Mouse (Mus musculus) hindbrain, postnatal 0 days (tissue): ENCODE measurements around the gene Fgfr3. TPM values are rescaled to one million over a fixed set of nuclear protein-coding genes. Genes with fewer than 3 reads are reported as not detected.

Experiments used
- ATAC-seq: fragments of 200-750 bp; cut with Nextera tagmentation; 2 replicates; pipeline ENCODE4 v1.8.0; 2017; ENCODE audit warnings: mild to moderate bottlenecking, moderate TSS enrichment, moderate library complexity
- DNase-seq: peaks from one replicate; pipeline ENCODE4 v3.0.0-alpha.2; 2015; ENCODE audit warnings: low spot score
- H3K27ac ChIP-seq: fragments of 300-500 bp; sonication (generic); 2 replicates; pipeline ENCODE4 v1.5.1; 2014; ENCODE audit warnings: mild to moderate bottlenecking
- H3K27me3 ChIP-seq: fragments of 300-500 bp; sonication (generic); 2 replicates; pipeline ENCODE4 v1.6.1; 2014; ENCODE audit warnings: low read length, mixed read lengths; ENCODE audit not compliant: insufficient read depth
- H3K36me3 ChIP-seq: fragments of 300-500 bp; sonication (generic); 2 replicates; pipeline ENCODE4 v1.6.1; 2014; ENCODE audit warnings: low read length, mixed read lengths; ENCODE audit not compliant: insufficient read depth
- H3K4me1 ChIP-seq: fragments of 300-500 bp; sonication (generic); 2 replicates; pipeline ENCODE4 v1.6.1; 2014; ENCODE audit warnings: antibody characterized with exemption, low read length, mixed read lengths; ENCODE audit not compliant: insufficient read depth
- H3K4me2 ChIP-seq: fragments of 300-500 bp; sonication (generic); 2 replicates; pipeline ENCODE4 v1.6.1; 2014; ENCODE audit warnings: low read depth, mild to moderate bottlenecking, low read length, moderate library complexity, mixed read lengths
- H3K4me3 ChIP-seq: fragments of 300-500 bp; sonication (generic); 2 replicates; pipeline ENCODE4 v1.5.1; 2014; ENCODE audit warnings: low read length
- H3K9ac ChIP-seq: fragments of 300-500 bp; sonication (generic); replicated peaks from 2 replicates; pipeline ENCODE4 v1.6.1; 2014; ENCODE audit warnings: mild to moderate bottlenecking, low read length, moderate library complexity, mixed read lengths
- H3K9me3 ChIP-seq: fragments of 300-500 bp; sonication (generic); 2 replicates; pipeline ENCODE4 v1.6.1; 2016; ENCODE audit warnings: low read length, mixed read lengths
- CTCF ChIP-seq: IDR thresholded peaks from 2 replicates; pipeline ENCODE4 v1.5.1; 2016; ENCODE audit warnings: antibody characterized with exemption, control low read depth, low read depth
- WGBS: fragments of 180-500 bp; shearing (Covaris S2); extraction: QIAGEN DNeasy Blood & Tissue Kit; methylation state at CpG from one replicate; pipeline ENCODE4 v1.1.7; 2014; 5-methylcytosine and 5-hydroxymethylcytosine counted together
- polyA plus RNA-seq: library from polyadenylated mRNA; unstranded; fragments of >200 nt; fragmentation: Nextera tagmentation; extraction: Ambion mirVana; gene quantifications from 2 replicates; pipeline ENCODE4 v1.2.1, GENCODE M21; 2015
- total RNA-seq: library from RNA; depleted of rRNA; stranded (reverse); fragments of >200 nt; gene quantifications from 2 replicates; pipeline ENCODE4 v1.2.3, GENCODE M21; 2014

Fgfr3 gene
- total and polyA plus RNA-seq, 2 experiments from 2014 or later, result 43.5 to 148 TPM

DNA sequence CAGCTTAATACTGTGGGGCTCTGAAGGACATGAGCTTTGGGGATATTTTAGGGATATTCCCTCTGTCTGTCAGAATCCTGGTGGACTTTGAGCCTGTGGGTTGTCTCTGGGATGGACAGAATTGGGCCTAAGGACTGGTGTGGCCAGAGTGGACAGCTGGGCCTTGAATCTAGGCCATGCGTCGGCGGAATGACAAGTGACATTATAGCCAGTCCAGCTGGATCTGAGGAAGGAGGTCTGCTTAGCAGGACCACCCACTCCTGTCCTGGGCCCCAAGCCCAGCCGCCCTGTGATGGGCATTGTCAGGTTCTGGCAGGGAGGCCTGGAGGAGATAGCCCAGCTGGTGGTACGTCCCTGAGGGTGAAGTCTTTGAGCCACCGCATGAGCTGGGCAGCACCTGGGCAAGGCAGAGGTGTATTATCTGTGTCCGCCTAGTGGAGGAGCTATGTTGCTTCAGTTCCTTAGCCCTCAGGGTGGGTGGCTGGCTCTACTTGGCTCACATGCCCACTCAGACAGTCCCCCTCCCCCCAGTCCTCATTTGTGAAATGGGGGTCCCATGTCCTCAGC is 4.7 kb downstream of the Fgfr3 start:
- WGBS, result 55% methylated on average over 7 of the region's 7 CpGs
- H3K9ac ChIP-seq, result no peak overlapping the region
- H3K36me3 ChIP-seq, result no peaks in the 10 kb centered on the region
- 0 out of 2 replicates have a peak, but pooled peaks have one; percentile 28 for TF ChIP-seq CTCF
- DNase-seq, result peak; percentile 71
- H3K4me3 ChIP-seq, result no peak overlapping the region
- peak; percentile 57 for ATAC-seq
- H3K4me1 ChIP-seq, result 0 out of 2 replicates have a peak, but pooled peaks cover 10% of the 10 kb centered on the region
- peak overlapping the region; percentile 72 for H3K27ac ChIP-seq
- H3K27me3 ChIP-seq, result peaks cover 19% of the 10 kb centered on the region; the same call in 1 of the 2 replicates
- H3K9me3 ChIP-seq, result no peaks in the 10 kb centered on the region
- peak overlapping the region; percentile 95 for H3K4me2 ChIP-seq

DNA sequence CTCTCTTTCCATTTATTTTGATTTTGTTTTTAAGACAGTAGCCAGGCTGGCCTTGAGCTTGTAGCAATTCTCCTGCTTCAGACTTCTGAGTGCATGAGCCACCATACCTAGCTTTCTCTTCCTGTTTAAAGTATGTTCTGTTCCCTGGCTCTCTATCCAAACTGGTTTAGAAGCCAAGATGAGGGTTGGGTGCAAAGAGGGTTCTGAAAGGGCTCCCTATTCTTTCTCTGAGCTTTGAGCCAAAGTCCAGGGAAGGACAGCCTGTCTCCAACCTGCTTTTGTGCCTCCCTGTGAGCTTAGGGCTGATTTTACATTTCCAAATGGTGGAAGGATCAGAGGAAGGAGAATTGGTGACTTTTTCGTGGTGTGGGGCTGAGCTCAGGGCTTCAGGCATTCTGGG is 5.4 kb downstream of the Fgfr3 start:
- no peaks in the 10 kb centered on the region for H3K36me3 ChIP-seq
- 69% methylated on average over 1 of the region's 1 CpGs for WGBS
- peak overlapping the region; percentile 72; the same call in 1 of the 2 replicates for H3K27ac ChIP-seq
- no peak for TF ChIP-seq CTCF
- H3K27me3 ChIP-seq, result peaks cover 19% of the 10 kb centered on the region; the same call in 1 of the 2 replicates
- no peaks in the 10 kb centered on the region for H3K9me3 ChIP-seq
- no peak overlapping the region for H3K9ac ChIP-seq
- peak; percentile 55 for DNase-seq
- H3K4me1 ChIP-seq, result 0 out of 2 replicates have a peak, but pooled peaks cover 7% of the 10 kb centered on the region
- H3K4me2 ChIP-seq, result peak overlapping the region; percentile 95; the same call in 1 of the 2 replicates
- no peak overlapping the region for H3K4me3 ChIP-seq
- no peak for ATAC-seq

GRCm38 (mm10) chr5:33728841-33729240 is 7.4 kb downstream of the Fgfr3 start:
- H3K9me3 ChIP-seq, result no peaks in the 10 kb centered on the region
- DNase-seq (peak; percentile 30), ATAC-seq (no peak)
- H3K4me2 ChIP-seq, result no peak overlapping the region
- peaks cover 12% of the 10 kb centered on the region; the same call in 1 of the 2 replicates for H3K27me3 ChIP-seq
- no peaks in the 10 kb centered on the region for H3K4me1 ChIP-seq
- 58% methylated on average over 7 of the region's 7 CpGs for WGBS
- no peak overlapping the region for H3K4me3 ChIP-seq
- H3K9ac ChIP-seq, result no peak overlapping the region
- TF ChIP-seq CTCF, result no peak
- no peak overlapping the region for H3K27ac ChIP-seq
- H3K36me3 ChIP-seq, result no peaks in the 10 kb centered on the region

DNA sequence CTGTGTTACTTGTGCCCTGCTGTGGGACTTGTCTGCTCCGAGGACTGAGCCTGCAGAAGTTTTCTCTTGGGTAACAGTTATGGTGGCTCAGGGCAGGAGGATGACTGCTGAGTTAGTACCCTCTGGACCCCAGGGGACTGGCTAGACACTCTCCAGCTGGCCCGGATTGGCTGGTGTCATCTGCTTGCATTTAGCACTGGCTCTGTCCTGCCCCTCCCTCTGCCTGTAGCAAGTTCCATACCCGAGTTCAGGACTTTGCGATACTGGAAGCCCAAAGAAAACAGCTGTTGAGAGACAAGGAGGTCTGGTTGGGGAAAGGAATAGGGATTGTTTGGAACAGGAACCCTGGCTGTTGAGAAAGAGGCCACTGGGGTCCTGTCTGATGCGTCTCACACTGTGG is 9.0 kb downstream of the Fgfr3 start:
- no peak overlapping the region for H3K27ac ChIP-seq
- H3K9ac ChIP-seq, result no peak overlapping the region
- DNase-seq (no peak), ATAC-seq (no peak)
- no peak for TF ChIP-seq CTCF
- no peak overlapping the region for H3K4me3 ChIP-seq
- H3K4me1 ChIP-seq, result no peaks in the 10 kb centered on the region
- no peaks in the 10 kb centered on the region for H3K27me3 ChIP-seq
- H3K36me3 ChIP-seq, result no peaks in the 10 kb centered on the region
- H3K4me2 ChIP-seq, result no peak overlapping the region
- no peaks in the 10 kb centered on the region for H3K9me3 ChIP-seq
- WGBS, result 54% methylated on average over 5 of the region's 5 CpGs

- ATAC-seq (no peak), DNase-seq (no peak)
- Histone ChIP-seq H3K27me3 (no peaks in the 10 kb centered on the region), H3K9me3 (no peaks in the 10 kb centered on the region), H3K36me3 (no peaks in the 10 kb centered on the region), H3K27ac (no peak overlapping the region), H3K9ac (no peak overlapping the region), H3K4me2 (no peak overlapping the region), H3K4me3 (no peak overlapping the region), H3K4me1 (no peaks in the 10 kb centered on the region)
- TF ChIP-seq CTCF, result no peak
- WGBS, result 60% methylated on average over 21 of the region's 21 CpGs
Measured at GRCm38 (mm10) chr5:33731051-33731450, 9.6 kb downstream of the Fgfr3 start.

DNA sequence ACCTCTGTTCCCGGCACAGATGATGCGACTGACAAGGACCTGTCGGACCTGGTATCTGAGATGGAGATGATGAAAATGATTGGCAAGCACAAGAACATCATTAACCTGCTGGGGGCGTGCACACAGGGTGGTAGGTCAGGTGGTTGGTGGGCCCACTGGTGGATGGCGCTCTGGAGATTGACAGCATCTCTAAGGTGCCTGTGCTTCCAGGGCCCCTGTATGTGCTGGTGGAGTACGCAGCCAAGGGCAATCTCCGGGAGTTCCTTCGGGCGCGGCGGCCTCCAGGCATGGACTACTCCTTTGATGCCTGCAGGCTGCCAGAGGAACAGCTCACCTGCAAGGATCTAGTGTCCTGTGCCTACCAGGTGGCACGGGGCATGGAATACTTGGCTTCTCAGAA is 12.4 kb downstream of the Fgfr3 start:
- no peak for ATAC-seq
- H3K9me3 ChIP-seq, result no peaks in the 10 kb centered on the region
- 92% methylated on average over 12 of the region's 12 CpGs for WGBS

GRCm38 (mm10) chr5:33735412-33736092 is 14.1 kb downstream of the Fgfr3 start:
- no peak for ATAC-seq

More for the DNA sequence above, 12.4 kb downstream of the Fgfr3 start:
- Histone ChIP-seq H3K9ac (no peak overlapping the region), H3K27me3 (no peaks in the 10 kb centered on the region), H3K4me3 (no peak overlapping the region), H3K27ac (no peak overlapping the region), H3K4me2 (no peak overlapping the region), H3K4me1 (no peaks in the 10 kb centered on the region), H3K36me3 (no peaks in the 10 kb centered on the region)
- DNase-seq, result no peak
- TF ChIP-seq CTCF, result no peak

More at GRCm38 (mm10) chr5:33735412-33736092, 14.1 kb downstream of the Fgfr3 start:
- Histone ChIP-seq H3K27ac (no peak overlapping the region), H3K4me2 (no peak overlapping the region), H3K27me3 (no peaks in the 10 kb centered on the region), H3K9ac (no peak overlapping the region), H3K4me3 (no peak overlapping the region), H3K4me1 (no peaks in the 10 kb centered on the region), H3K36me3 (no peaks in the 10 kb centered on the region), H3K9me3 (no peaks in the 10 kb centered on the region)
- WGBS, result 84% methylated on average over 16 of the region's 16 CpGs
- no peak for TF ChIP-seq CTCF
- no peak for DNase-seq
